Mouse (Mus musculus) brain, embryonic 14.5 days (tissue): ENCODE data around the gene Il9.

Source experiments
- CTCF ChIP-seq: fragments of 200-500 bp; IDR thresholded peaks from 2 replicates; pipeline ENCODE4 v1.5.1; 2012; ENCODE audit warnings: inconsistent platforms, mild to moderate bottlenecking, moderate library complexity, borderline replicate concordance; ENCODE audit not compliant: insufficient read depth, insufficient read length; ENCODE audit errors: extremely low read depth
- POLR2A ChIP-seq: fragments of 200-500 bp; IDR thresholded peaks from 2 replicates; pipeline ENCODE4 v1.6.1; 2012; ENCODE audit warnings: mild to moderate bottlenecking, inconsistent platforms, borderline replicate concordance; ENCODE audit not compliant: poor library complexity, insufficient read depth, insufficient read length, severe bottlenecking; ENCODE audit errors: extremely low read depth

- TF ChIP-seq CTCF (no peak), POLR2A (peak; percentile 21; the same call in 1 of the 2 replicates)
Measured at GRCm38 (mm10) chr13:56522081-56522820, 40.2 kb upstream of the Il9 start, which contains the start of gene Fbxl21.
